Mouse (Mus musculus) lung, postnatal 25 days (tissue): ENCODE data around the gene Mycbpap.
A peak's percentile ranks its signal among the peaks of the same experiment; 100 is the strongest.

ENCODE experiments used
- DNase-seq: peaks from one replicate; pipeline ENCODE4 v3.0.0; 2022; ENCODE audit warnings: low spot score

Gene Mycbpap

GRCm38 (mm10) chr11:94521219-94521843 lies at the start of gene Mycbpap:
Gene Mycbpap, minus strand, starts transcription at chr11:94521742.
- DNase-seq: peak; percentile 50

GRCm38 (mm10) chr11:94570612-94571011 lies 49.1 kb upstream of the Mycbpap start:
- peak; percentile 63 for DNase-seq

- DNase-seq: no peak
These were observed 45.8 kb upstream of the Mycbpap start for GRCm38 (mm10) chr11:94567326-94567725.

- no peak for DNase-seq
These were observed 45.0 kb upstream of the Mycbpap start for GRCm38 (mm10) chr11:94566534-94566933.

GRCm38 (mm10) chr11:94565151-94565479 lies 43.6 kb upstream of the Mycbpap start:
- DNase-seq: peak; percentile 60

- peak; percentile 66 for DNase-seq
These were observed 43.1 kb upstream of the Mycbpap start, which contains the start of gene Chad for GRCm38 (mm10) chr11:94564437-94565150. Gene Chad, plus strand, starts transcription at chr11:94565047.

GRCm38 (mm10) chr11:94563821-94564220 lies 42.3 kb upstream of the Mycbpap start:
- DNase-seq: no peak

GRCm38 (mm10) chr11:94563383-94563782 lies 41.8 kb upstream of the Mycbpap start:
- DNase-seq: no peak

- DNase-seq: no peak
These were observed 36.7 kb upstream of the Mycbpap start for GRCm38 (mm10) chr11:94558226-94558625.

GRCm38 (mm10) chr11:94550442-94550744 lies 28.9 kb upstream of the Mycbpap start:
- no peak for DNase-seq

GRCm38 (mm10) chr11:94549691-94550441 lies 28.3 kb upstream of the Mycbpap start:
- no peak for DNase-seq

- DNase-seq: peak; percentile 94
These were observed 27.5 kb upstream of the Mycbpap start, which contains the start of gene Rsad1 for GRCm38 (mm10) chr11:94548888-94549690. Gene Rsad1, minus strand, starts transcription at chr11:94549255.

GRCm38 (mm10) chr11:94548041-94548784 lies 26.7 kb upstream of the Mycbpap start:
- peak; percentile 34 for DNase-seq

GRCm38 (mm10) chr11:94547271-94547670 lies 25.7 kb upstream of the Mycbpap start:
- no peak for DNase-seq

GRCm38 (mm10) chr11:94546381-94546780 lies 24.8 kb upstream of the Mycbpap start:
- no peak for DNase-seq

GRCm38 (mm10) chr11:94544422-94544821 lies 22.9 kb upstream of the Mycbpap start:
- no peak for DNase-seq

GRCm38 (mm10) chr11:94543932-94544331 lies 22.4 kb upstream of the Mycbpap start:
- DNase-seq: peak; percentile 94

- DNase-seq: no peak
These were observed 21.8 kb upstream of the Mycbpap start for GRCm38 (mm10) chr11:94543344-94543743.

GRCm38 (mm10) chr11:94542400-94542799 lies 20.9 kb upstream of the Mycbpap start:
- no peak for DNase-seq

- DNase-seq: no peak
These were observed 18.2 kb upstream of the Mycbpap start for GRCm38 (mm10) chr11:94539761-94540160.

GRCm38 (mm10) chr11:94538733-94539292 lies 17.3 kb upstream of the Mycbpap start:
- no peak for DNase-seq
